Mouse (Mus musculus): ENCODE results near the gene Rimklb. TPM values are rescaled to one million over a fixed set of nuclear protein-coding genes. Genes with fewer than 3 reads are reported as not detected.
"Not testable (repeated sequence)": the region's sequence is repeated elsewhere in the genome, so short reads cannot be mapped to it uniquely, and the experiment has no call there.

The Rimklb gene
- polyA plus RNA-seq, 1 experiment, result not detected

GRCm38 (mm10) chr6:122519384-122519783, 20.8 kb upstream of the Rimklb start:
- no peak for TF ChIP-seq CTCF (IDR thresholded peaks at IDR 0.05; ENCODE audit: extremely low read depth, insufficient read depth, insufficient read length, insufficient replicate concordance)
- TF ChIP-seq POLR2A (IDR thresholded peaks at IDR 0.05; ENCODE audit: low read depth, low read length), result no peak
- no peak overlapping the region for H3K27ac ChIP-seq (ENCODE audit: insufficient read depth, low read length)
- no peaks in the 10 kb centered on the region for H3K27me3 ChIP-seq (ENCODE audit: control insufficient read depth, insufficient read depth, low read length)
- DNase-seq (ENCODE audit: low read depth in 1 of 2, low spot score in 2 of 2), result no peak
- H3K4me3 ChIP-seq (ENCODE audit: extremely low read depth, insufficient read depth, insufficient read length), result no peak overlapping the region
- 58% methylated on average over 2 of the region's 2 CpGs for WGBS
- no peaks in the 10 kb centered on the region for H3K36me3 ChIP-seq (ENCODE audit: control insufficient read depth, insufficient read depth, low read length)
- H3K4me1 ChIP-seq (ENCODE audit: control insufficient read depth, insufficient read depth, insufficient read length), result no peaks in the 10 kb centered on the region

- H3K27me3 ChIP-seq (ENCODE audit: control insufficient read depth, insufficient read depth, low read length), result no peaks in the 10 kb centered on the region
- H3K27ac ChIP-seq (ENCODE audit: insufficient read depth, low read length), result no peak overlapping the region
- no peaks in the 10 kb centered on the region for H3K4me1 ChIP-seq (ENCODE audit: control insufficient read depth, insufficient read depth, insufficient read length)
- no peak for TF ChIP-seq POLR2A (IDR thresholded peaks at IDR 0.05; ENCODE audit: low read depth, low read length)
- WGBS, result 72% methylated on average over 1 of the region's 1 CpGs
- no peak overlapping the region for H3K4me3 ChIP-seq (ENCODE audit: extremely low read depth, insufficient read depth, insufficient read length)
- DNase-seq (ENCODE audit: low read depth in 1 of 2, low spot score in 2 of 2), result no peak
- H3K36me3 ChIP-seq (ENCODE audit: control insufficient read depth, insufficient read depth, low read length), result no peaks in the 10 kb centered on the region
Observed at GRCm38 (mm10) chr6:122517668-122518067, 19.1 kb upstream of the Rimklb start.

GRCm38 (mm10) chr6:122515762-122516161, 17.2 kb upstream of the Rimklb start:
- H3K4me3 ChIP-seq (ENCODE audit: extremely low read depth, insufficient read depth, insufficient read length); H3K4me1 ChIP-seq (ENCODE audit: control insufficient read depth, insufficient read depth, insufficient read length); H3K36me3 ChIP-seq (ENCODE audit: control insufficient read depth, insufficient read depth, low read length); DNase-seq (ENCODE audit: low read depth in 1 of 2, low spot score in 2 of 2); H3K27ac ChIP-seq (ENCODE audit: insufficient read depth, low read length); H3K27me3 ChIP-seq (ENCODE audit: control insufficient read depth, insufficient read depth, low read length): not testable (repeated sequence)
- WGBS, result 85% methylated on average over 2 of the region's 2 CpGs

- Histone ChIP-seq H3K36me3 (ENCODE audit: control insufficient read depth, insufficient read depth, low read length) (no peaks in the 10 kb centered on the region), H3K27me3 (ENCODE audit: control insufficient read depth, insufficient read depth, low read length) (no peaks in the 10 kb centered on the region), H3K4me1 (ENCODE audit: control insufficient read depth, insufficient read depth, insufficient read length) (no peaks in the 10 kb centered on the region), H3K27ac (ENCODE audit: insufficient read depth, low read length) (no peak overlapping the region), H3K4me3 (ENCODE audit: extremely low read depth, insufficient read depth, insufficient read length) (no peak overlapping the region)
- no peak for DNase-seq (ENCODE audit: low read depth in 1 of 2, low spot score in 2 of 2)
- TF ChIP-seq POLR2A (IDR thresholded peaks at IDR 0.05; ENCODE audit: low read depth, low read length), result no peak
- TF ChIP-seq CTCF (IDR thresholded peaks at IDR 0.05; ENCODE audit: extremely low read depth, insufficient read depth, insufficient read length, insufficient replicate concordance), result no peak
- 88% methylated on average over 3 of the region's 3 CpGs for WGBS
Observed at GRCm38 (mm10) chr6:122514312-122514711, 15.8 kb upstream of the Rimklb start.

GRCm38 (mm10) chr6:122512914-122513878, 14.6 kb upstream of the Rimklb start:
- TF ChIP-seq POLR2A (IDR thresholded peaks at IDR 0.05; ENCODE audit: low read depth, low read length) (no peak), CTCF (IDR thresholded peaks at IDR 0.05; ENCODE audit: extremely low read depth, insufficient read depth, insufficient read length, insufficient replicate concordance) (no peak)
- DNase-seq (ENCODE audit: low read depth in 1 of 2, low spot score in 2 of 2), result no peak
- Histone ChIP-seq H3K36me3 (ENCODE audit: control insufficient read depth, insufficient read depth, low read length) (no peaks in the 10 kb centered on the region), H3K4me1 (ENCODE audit: control insufficient read depth, insufficient read depth, insufficient read length) (no peaks in the 10 kb centered on the region), H3K27me3 (ENCODE audit: control insufficient read depth, insufficient read depth, low read length) (no peaks in the 10 kb centered on the region), H3K4me3 (ENCODE audit: extremely low read depth, insufficient read depth, insufficient read length) (no peak overlapping the region), H3K27ac (ENCODE audit: insufficient read depth, low read length) (no peak overlapping the region)
- WGBS, result 67% methylated on average over 12 of the region's 12 CpGs

- TF ChIP-seq CTCF (IDR thresholded peaks at IDR 0.05; ENCODE audit: extremely low read depth, insufficient read depth, insufficient read length, insufficient replicate concordance) (no peak), POLR2A (IDR thresholded peaks at IDR 0.05; ENCODE audit: low read depth, low read length) (no peak)
- Histone ChIP-seq H3K4me3 (ENCODE audit: extremely low read depth, insufficient read depth, insufficient read length) (no peak overlapping the region), H3K4me1 (ENCODE audit: control insufficient read depth, insufficient read depth, insufficient read length) (no peaks in the 10 kb centered on the region), H3K27me3 (ENCODE audit: control insufficient read depth, insufficient read depth, low read length) (no peaks in the 10 kb centered on the region; the same call in 1 of the 2 replicates), H3K36me3 (ENCODE audit: control insufficient read depth, insufficient read depth, low read length) (no peaks in the 10 kb centered on the region), H3K27ac (ENCODE audit: insufficient read depth, low read length) (no peak overlapping the region)
- 53% methylated on average over 8 of the region's 8 CpGs for WGBS
- DNase-seq (ENCODE audit: low read depth in 1 of 2, low spot score in 2 of 2), result no peak
Observed at GRCm38 (mm10) chr6:122508494-122508893, 9.9 kb upstream of the Rimklb start.

- no peaks in the 10 kb centered on the region; the same call in 1 of the 2 replicates for H3K27me3 ChIP-seq (ENCODE audit: control insufficient read depth, insufficient read depth, low read length)
- no peak for DNase-seq (ENCODE audit: low read depth in 1 of 2, low spot score in 2 of 2)
- no peak within 1 kb of the TSS for H3K27ac ChIP-seq (ENCODE audit: insufficient read depth, low read length)
- TF ChIP-seq CTCF (IDR thresholded peaks at IDR 0.05; ENCODE audit: extremely low read depth, insufficient read depth, insufficient read length, insufficient replicate concordance) (no peak), POLR2A (IDR thresholded peaks at IDR 0.05; ENCODE audit: low read depth, low read length) (no peak)
- H3K4me1 ChIP-seq (ENCODE audit: control insufficient read depth, insufficient read depth, insufficient read length), result no peaks in the 10 kb centered on the region
- whole genome bisulfite sequencing, result 81% methylated on average over 3 of the region's 3 CpGs
- no peak within 1 kb of the TSS for H3K4me3 ChIP-seq (ENCODE audit: extremely low read depth, insufficient read depth, insufficient read length)
- no peaks in the 10 kb centered on the region for H3K36me3 ChIP-seq (ENCODE audit: control insufficient read depth, insufficient read depth, low read length)
Observed at GRCm38 (mm10) chr6:122505545-122505944, 7.0 kb upstream of the Rimklb start, which contains the start of gene Mfap5. Mfap5 (plus strand) TSS chr6:122505845.

Data from spleen, adult 2 months (tissue).